Mouse (Mus musculus) erythroblast, embryonic 14.5 days (primary cell): ENCODE data around the gene Anks1. TPM values are rescaled to one million over a fixed set of nuclear protein-coding genes. Genes with fewer than 3 reads are reported as not detected.
"Not testable (repeated sequence)": the region's sequence is repeated elsewhere in the genome, so short reads cannot be mapped to it uniquely, and the experiment has no call there.

Experiments used
- H3K27me3 ChIP-seq: 2 replicates; pipeline ENCODE4 v1.6.1; 2012; ENCODE audit warnings: inconsistent platforms; ENCODE audit not compliant: control insufficient read depth
- H3K36me3 ChIP-seq: 2 replicates; pipeline ENCODE4 v1.6.1; 2012; ENCODE audit warnings: mild to moderate bottlenecking, inconsistent platforms; ENCODE audit not compliant: control insufficient read depth
- H3K4me1 ChIP-seq: 2 replicates; pipeline ENCODE4 v1.6.1; 2012; ENCODE audit warnings: inconsistent platforms; ENCODE audit not compliant: control insufficient read depth
- H3K4me3 ChIP-seq: replicated peaks from 2 replicates; pipeline ENCODE3; 2012; ENCODE audit warnings: moderate library complexity, mild to moderate bottlenecking, inconsistent platforms
- H3K9me3 ChIP-seq: 2 replicates; pipeline ENCODE4 v1.6.1; 2012; ENCODE audit warnings: low read length, inconsistent platforms, mixed read lengths; ENCODE audit not compliant: control insufficient read depth
- GATA1 ChIP-seq: IDR thresholded peaks from 2 replicates; pipeline ENCODE4 v1.6.1; 2012; ENCODE audit warnings: low read length, inconsistent platforms, mixed read lengths
- TAL1 ChIP-seq: IDR thresholded peaks from 3 replicates; pipeline ENCODE4 v1.6.1; 2012; ENCODE audit warnings: low read length, inconsistent platforms, mixed read lengths
- polyA plus RNA-seq: library from polyadenylated mRNA; stranded (reverse); fragments of >175 nt; gene quantifications from 2 replicates; pipeline ENCODE4 v1.2.3, GENCODE M21; 2012

Gene Anks1
- polyA plus RNA-seq, 1 experiment = 0.39 TPM

DNA sequence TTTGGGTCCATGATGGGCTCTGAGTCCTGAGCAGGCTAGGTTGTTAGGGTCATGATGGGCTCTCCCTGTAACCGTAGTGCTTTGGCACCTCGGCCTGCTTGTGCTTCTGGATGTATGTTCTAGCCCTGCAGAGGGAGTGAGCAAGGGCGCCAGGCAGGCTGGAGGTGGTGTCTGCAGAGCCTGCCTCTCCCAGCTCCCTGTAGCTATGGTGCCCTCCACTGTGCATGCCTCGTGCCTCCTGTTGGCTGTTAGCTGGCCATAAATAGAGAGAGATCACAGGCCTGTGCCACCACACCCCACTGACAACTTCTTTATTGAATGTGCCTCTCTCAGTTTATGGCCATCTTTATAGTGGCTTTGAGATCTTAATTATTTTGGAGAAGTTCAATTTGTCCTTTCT is 87.2 kb downstream of the Anks1 start:
- H3K4me3 ChIP-seq = no peak overlapping the region
- H3K27me3 ChIP-seq = no peaks in the 10 kb centered on the region
- peaks cover 29% of the 10 kb centered on the region for H3K36me3 ChIP-seq
- TF ChIP-seq TAL1 (no peak), GATA1 (no peak)
- no peaks in the 10 kb centered on the region; the same call in none of the 2 replicates for H3K4me1 ChIP-seq
- H3K9me3 ChIP-seq = no peaks in the 10 kb centered on the region

DNA sequence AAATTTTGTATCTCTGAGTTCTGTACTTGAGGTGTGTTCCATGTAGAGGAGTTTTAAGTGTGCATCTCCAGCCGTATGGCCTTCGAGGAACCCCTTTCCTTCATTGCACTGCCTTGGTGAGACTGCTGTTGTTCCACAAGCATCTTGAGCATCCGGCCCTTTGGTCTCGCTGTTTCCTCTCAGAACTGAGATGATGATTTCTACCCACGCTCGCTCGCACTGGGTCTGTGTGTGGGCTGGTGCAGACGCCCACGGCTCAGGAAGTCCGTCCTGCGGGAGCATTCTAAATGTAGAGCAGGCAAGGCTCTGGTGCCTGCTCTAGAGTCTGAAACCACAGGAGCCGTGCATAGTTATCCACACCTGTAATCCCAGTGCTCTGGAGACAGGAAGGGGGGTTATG is 88.1 kb downstream of the Anks1 start:
- Histone ChIP-seq H3K27me3 (no peaks in the 10 kb centered on the region), H3K4me3 (no peak overlapping the region), H3K9me3 (no peaks in the 10 kb centered on the region), H3K36me3 (peaks cover 23% of the 10 kb centered on the region), H3K4me1 (no peaks in the 10 kb centered on the region; the same call in none of the 2 replicates)
- TF ChIP-seq GATA1 (no peak), TAL1 (no peak)

DNA sequence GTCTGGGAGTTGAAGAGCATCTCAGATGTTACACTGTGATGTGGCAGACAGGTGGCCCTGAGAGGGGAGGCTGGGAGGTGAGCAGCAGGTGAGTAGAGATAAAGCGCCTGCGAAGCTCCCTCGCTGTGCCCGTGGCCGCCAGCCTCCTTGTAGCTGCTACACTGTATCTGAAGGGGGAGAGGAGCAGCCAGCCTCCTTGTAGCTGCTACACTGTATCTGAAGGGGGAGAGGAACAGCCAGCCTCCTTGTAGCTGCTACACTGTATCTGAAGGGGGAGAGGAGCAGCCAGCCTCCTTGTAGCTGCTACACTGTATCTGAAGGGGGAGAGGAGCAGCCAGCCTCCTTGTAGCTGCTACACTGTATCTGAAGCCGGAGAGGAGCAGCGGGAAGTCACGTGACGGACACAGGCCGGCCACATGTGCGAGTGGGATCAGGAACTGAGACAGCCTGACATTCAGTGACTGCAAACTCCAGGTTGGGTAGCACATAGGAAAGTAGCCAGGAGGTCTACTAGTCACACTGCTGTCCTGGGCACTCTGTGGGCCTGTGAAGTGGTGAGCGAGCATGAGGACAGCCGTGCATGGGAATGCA is 90.7 kb downstream of the Anks1 start:
- not testable (repeated sequence) for H3K9me3 ChIP-seq, H3K27me3 ChIP-seq, H3K4me1 ChIP-seq, H3K4me3 ChIP-seq
- peaks cover 20% of the 10 kb centered on the region for H3K36me3 ChIP-seq

DNA sequence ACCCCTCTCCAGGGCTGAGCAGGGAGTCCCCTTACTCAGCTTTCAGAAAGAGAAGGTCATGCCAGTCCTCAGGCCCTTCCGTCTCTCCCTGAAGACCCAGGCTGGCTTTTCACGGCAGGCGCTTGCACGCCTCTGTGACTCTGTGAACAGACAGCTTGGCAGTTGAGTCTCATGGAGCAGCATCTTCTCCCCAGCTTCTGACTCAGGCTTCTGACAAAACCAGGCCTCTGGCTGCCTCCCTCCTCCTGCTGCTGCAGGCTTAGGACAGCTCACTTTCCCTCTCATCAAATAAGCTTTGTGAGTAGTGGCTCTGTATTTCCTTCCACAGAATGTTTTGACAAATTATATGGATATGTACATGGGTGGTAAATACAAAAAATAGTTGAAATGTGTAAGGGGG is 91.3 kb downstream of the Anks1 start:
- Histone ChIP-seq H3K4me3 (no peak overlapping the region), H3K4me1 (no peaks in the 10 kb centered on the region; the same call in none of the 2 replicates), H3K27me3 (no peaks in the 10 kb centered on the region), H3K9me3 (no peaks in the 10 kb centered on the region), H3K36me3 (peaks cover 20% of the 10 kb centered on the region)
- TF ChIP-seq GATA1 (no peak), TAL1 (no peak)

DNA sequence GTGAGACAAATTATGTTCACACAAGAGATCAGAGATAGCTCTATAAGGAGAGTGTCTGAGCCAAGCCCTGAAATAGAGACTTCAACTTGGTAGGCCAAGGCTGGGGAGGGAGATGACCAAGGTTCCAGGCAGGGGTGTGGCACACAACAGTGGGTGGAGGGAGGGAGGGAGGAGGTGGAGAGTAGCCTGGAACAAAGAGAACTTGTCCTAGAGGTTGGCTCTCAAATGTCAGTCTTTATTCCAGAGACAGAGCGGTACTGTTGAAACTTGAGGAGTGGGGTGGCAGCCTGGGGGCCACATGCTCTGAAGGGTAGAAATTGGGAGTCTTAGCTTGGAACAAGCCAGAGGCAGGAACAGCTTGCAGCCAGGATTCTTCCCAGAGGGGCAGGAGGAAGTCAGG is 91.7 kb downstream of the Anks1 start:
- H3K27me3 ChIP-seq = no peaks in the 10 kb centered on the region
- H3K4me1 ChIP-seq = no peaks in the 10 kb centered on the region; the same call in none of the 2 replicates
- no peak overlapping the region for H3K4me3 ChIP-seq
- no peak for TF ChIP-seq GATA1
- no peak for TF ChIP-seq TAL1
- H3K9me3 ChIP-seq = no peaks in the 10 kb centered on the region
- peaks cover 16% of the 10 kb centered on the region for H3K36me3 ChIP-seq

DNA sequence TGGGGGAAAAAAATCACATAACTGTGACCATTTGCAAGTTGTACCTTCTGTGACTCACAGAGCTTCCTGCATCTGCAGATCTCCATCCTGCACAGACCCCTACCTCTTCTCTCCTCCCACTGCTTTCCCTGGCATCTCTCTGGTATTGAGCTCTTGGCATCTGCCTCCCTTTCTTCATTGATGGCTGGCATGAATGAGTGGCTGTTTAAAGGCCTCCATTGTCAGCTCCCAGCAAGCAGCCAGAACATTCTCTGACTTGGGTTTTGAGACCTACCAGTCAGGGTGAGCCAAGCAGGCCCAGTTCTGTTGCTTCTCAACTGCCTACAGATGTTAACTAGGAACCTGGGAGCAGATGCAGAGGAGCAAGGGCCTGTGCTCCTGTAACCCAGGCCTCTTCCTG is 96.3 kb downstream of the Anks1 start:
- peaks cover 26% of the 10 kb centered on the region for H3K27me3 ChIP-seq
- H3K9me3 ChIP-seq = no peaks in the 10 kb centered on the region
- no peak overlapping the region for H3K4me3 ChIP-seq
- no peak for TF ChIP-seq TAL1
- no peak for TF ChIP-seq GATA1
- H3K4me1 ChIP-seq = peaks cover 18% of the 10 kb centered on the region
- peaks cover 5% of the 10 kb centered on the region for H3K36me3 ChIP-seq

DNA sequence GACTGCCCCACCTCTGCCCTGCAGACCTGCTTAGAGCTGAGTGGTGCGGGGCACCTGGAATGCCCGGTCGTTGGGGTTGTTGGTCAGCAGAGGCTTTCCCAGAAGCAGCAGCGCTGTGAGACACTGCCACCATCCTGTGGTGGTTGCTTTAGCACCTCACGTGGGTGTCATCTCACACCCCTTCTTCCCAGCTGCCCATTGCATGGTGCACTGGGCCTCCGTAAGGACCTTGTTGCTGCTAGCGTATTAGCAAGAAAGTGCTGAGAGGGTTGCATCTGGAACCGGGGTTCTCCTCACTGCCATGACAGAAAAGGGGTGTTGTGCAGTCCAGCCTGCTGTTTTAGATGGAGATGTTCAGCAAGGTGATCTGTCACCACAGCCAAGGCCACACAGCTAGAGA is 97.1 kb downstream of the Anks1 start:
- Histone ChIP-seq H3K4me3 (no peak overlapping the region), H3K9me3 (no peaks in the 10 kb centered on the region), H3K4me1 (peaks cover 19% of the 10 kb centered on the region), H3K36me3 (peaks cover 5% of the 10 kb centered on the region), H3K27me3 (peaks cover 26% of the 10 kb centered on the region)
- TF ChIP-seq TAL1 (no peak), GATA1 (no peak)

DNA sequence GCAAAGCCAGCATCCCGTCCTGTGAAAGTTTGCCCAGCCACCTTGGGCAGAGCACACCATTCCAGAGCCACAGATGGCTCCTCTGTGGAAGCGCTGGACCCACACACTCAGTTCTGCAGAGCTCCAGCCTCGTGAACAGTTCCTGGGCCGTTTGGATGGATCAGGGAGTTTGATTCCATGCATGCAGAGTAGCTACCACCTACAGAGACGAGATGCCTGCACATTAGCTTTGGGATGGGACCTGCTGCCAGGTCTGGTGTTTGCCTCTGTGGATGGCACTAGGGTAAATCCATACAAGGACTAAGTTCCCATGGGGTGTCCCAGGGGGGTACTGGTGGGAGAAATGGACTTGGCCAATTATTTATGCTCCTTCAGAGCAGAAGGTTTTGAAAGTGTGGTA is 97.5 kb downstream of the Anks1 start:
- Histone ChIP-seq H3K36me3 (peaks cover 5% of the 10 kb centered on the region), H3K4me3 (no peak overlapping the region), H3K4me1 (peaks cover 19% of the 10 kb centered on the region), H3K9me3 (no peaks in the 10 kb centered on the region), H3K27me3 (peaks cover 26% of the 10 kb centered on the region)
- TF ChIP-seq TAL1 (no peak), GATA1 (no peak)

DNA sequence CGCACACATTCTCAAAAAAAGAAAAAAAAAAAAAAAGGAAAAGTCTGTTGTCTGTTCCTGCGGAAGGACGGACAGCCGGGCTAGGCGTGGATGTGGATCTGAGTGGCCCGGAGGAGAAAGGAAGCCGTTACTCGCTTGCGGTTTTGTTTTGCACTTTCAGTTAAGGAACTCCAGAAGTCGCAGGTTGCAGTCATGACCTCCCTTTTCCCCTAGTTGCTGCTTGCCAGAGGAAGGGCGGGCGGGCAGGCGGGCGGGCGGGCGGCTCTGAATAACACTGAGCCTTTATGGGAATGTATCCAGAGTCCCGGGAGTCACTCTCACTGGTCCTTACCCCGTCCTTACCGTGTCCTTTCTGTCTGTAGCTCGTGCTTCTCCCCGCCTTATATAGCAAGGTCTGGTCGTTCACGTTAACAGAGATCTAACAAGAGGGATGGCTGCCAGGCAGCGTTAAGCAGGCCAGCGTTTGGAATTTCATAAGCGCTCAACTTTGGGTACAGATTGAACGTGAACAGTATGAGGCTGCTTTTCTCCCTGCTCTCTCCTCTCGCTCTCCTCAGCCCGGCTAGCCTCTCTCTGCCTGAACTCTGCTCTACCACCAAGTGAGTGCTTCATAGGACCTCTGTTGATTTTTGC is 98.2 kb downstream of the Anks1 start:
- peaks cover 19% of the 10 kb centered on the region for H3K4me1 ChIP-seq
- peaks cover 5% of the 10 kb centered on the region for H3K36me3 ChIP-seq

More for the DNA sequence above, 98.2 kb downstream of the Anks1 start:
- Histone ChIP-seq H3K27me3 (peaks cover 26% of the 10 kb centered on the region), H3K4me3 (no peak overlapping the region), H3K9me3 (no peaks in the 10 kb centered on the region)
- TF ChIP-seq GATA1 = no peak
- no peak for TF ChIP-seq TAL1
